ENCODE assay signal across 8 mouse cellular contexts in the genomic region with DNA sequence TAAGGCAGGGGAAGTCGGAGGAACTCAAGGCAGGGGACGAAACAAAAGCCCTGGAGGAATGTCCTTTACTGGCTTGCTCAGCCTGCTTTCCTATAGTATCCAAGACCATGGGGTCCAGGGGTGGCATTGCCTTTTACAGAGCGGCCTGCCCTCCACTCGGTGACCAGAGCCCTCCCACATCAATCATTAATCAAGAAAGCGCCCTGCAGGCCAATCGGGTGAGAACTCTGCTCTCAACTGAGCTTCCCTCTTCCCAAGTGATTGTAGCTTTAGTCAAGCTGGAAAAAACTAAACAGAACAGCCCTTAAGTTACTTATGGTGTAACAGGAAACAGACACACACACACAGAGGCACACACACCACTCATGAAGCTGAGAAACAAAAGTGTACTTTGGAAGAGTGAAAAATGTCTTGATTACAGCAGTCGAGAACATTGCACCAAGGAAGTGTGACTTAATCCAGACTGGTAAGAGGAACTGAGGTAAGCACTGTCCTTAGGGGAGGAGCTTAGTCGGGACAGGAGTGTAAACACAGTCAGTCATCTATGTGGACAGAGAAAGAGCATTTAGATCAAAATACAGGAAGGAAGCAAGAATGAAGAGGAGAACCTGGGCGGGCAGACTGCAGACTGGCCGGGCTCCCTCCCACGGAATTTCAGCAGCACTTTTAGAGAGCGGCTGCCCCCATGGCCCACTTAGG.
DNase-seq lines count a peak whose midpoint lies in the region; ATAC-seq lines count a peak whose summit lies in the region.

No protein-coding gene starts in this region.

- no peaks in the 10 kb centered on the region for H3K9me3 ChIP-seq in limb, embryonic 15.5 days

- H3K27ac ChIP-seq in limb, embryonic 15.5 days = peak overlapping the region; percentile 72

- peaks cover 6% of the 10 kb centered on the region; the same call in 1 of the 2 replicates for H3K36me3 ChIP-seq in limb, embryonic 15.5 days

- peaks cover 5% of the 10 kb centered on the region; the same call in 1 of the 2 replicates for H3K4me1 ChIP-seq in limb, embryonic 15.5 days

- WGBS in limb, embryonic 15.5 days = 46% methylated on average over 12 of the region's 12 CpGs

- no peak overlapping the region for H3K4me3 ChIP-seq in limb, embryonic 15.5 days

- intact Hi-C loops in heart, postnatal 36 days (cut with DNase I) = loop anchor here (2.0 kb wide), 1 partner anchor 34 kb away; no protein-coding TSS in a partner anchor

- H3K4me2 ChIP-seq in limb, embryonic 15.5 days = no peak overlapping the region

- peak; percentile 18 for DNase-seq in thymus, postnatal 0 days (ENCODE audit: low spot score)
- no peak for DNase-seq in thymus, adult 18-20 months
- peak; percentile 28 to 33 for DNase-seq in heart, postnatal 36 days
- no peak for DNase-seq in thymus, postnatal 25 days
- DNase-seq in c-Kit-positive CD71-positive TER-119-positive erythroid progenitor cells, embryonic 14.5 days (ENCODE audit: low spot score) = no peak
- no peak for DNase-seq in right cerebral cortex, adult 2 months (ENCODE audit: low spot score in 2 of 2)

- ATAC-seq in limb, embryonic 15.5 days (ENCODE audit: insufficient number of reproducible peaks, low FRiP score, low TSS enrichment, low read depth) = no peak
- peak; percentile 98 for ATAC-seq in neutrophil, adult 5-6 weeks (ENCODE audit: extremely low read depth, insufficient number of reproducible peaks, low FRiP score, poor library complexity, severe bottlenecking)

- H3K9ac ChIP-seq in limb, embryonic 15.5 days = no peak overlapping the region

- no peaks in the 10 kb centered on the region for H3K27me3 ChIP-seq in limb, embryonic 15.5 days

Comparison
In these comparisons a context has a peak if more than half of its experiments do, and no peak if none do; other contexts are left out.
1. DNase-seq: peak in thymus, postnatal 0 days (single experiment) and heart, postnatal 36 days (2 of 2); none in thymus, adult 18-20 months (0 of 2), thymus, postnatal 25 days (single experiment), c-Kit-positive CD71-positive TER-119-positive erythroid progenitor cells, embryonic 14.5 days (single experiment) and right cerebral cortex, adult 2 months (0 of 2).